Mouse (Mus musculus) CH12.LX (cell line): ENCODE results near the gene Mon2.

Source experiments
- CTCF ChIP-seq, 2 experiments: IDR thresholded peaks in 1 of 2; conservative IDR thresholded peaks in 1 of 2; 2 replicates each; pipeline ENCODE4 v1.5.1; 2011 to 2012; ENCODE audit warnings: low read depth in 2 of 2, low read length in 2 of 2, improper control_type of control experiment in 1 of 2, inconsistent platforms in 1 of 2, mild to moderate bottlenecking in 1 of 2, moderate library complexity in 1 of 2
- GABPA ChIP-seq: IDR thresholded peaks from 2 replicates; pipeline ENCODE4 v1.6.1; 2012; ENCODE audit warnings: low read depth, low read length, improper control_type of control experiment, inconsistent platforms; ENCODE audit not compliant: insufficient replicate concordance
- MAX ChIP-seq: IDR thresholded peaks from 2 replicates; pipeline ENCODE4 v1.6.1; 2011; ENCODE audit warnings: low read length, improper control_type of control experiment
- ZNF384 ChIP-seq: IDR thresholded peaks from 2 replicates; pipeline ENCODE4 v1.6.1; 2012; ENCODE audit warnings: low read depth, low read length, improper control_type of control experiment, inconsistent platforms

GRCm38 (mm10) chr10:123116861-123117260 is 40.6 kb upstream of the Mon2 start:
- no peak for TF ChIP-seq GABPA
- no peak for TF ChIP-seq CTCF (conservative IDR thresholded peaks at IDR 0.05 in 1 of 2, IDR thresholded peaks at IDR 0.05 in 1 of 2; ENCODE audit: low read depth in 2 of 2, low read length in 2 of 2)
- TF ChIP-seq ZNF384, result no peak
- no peak for TF ChIP-seq MAX
